ENCODE assay signal across 24 mouse cellular contexts in genomic region chr10:122006151-122006550, GRCm38 (mm10). TPM values are rescaled to one million over a fixed set of nuclear protein-coding genes. Genes with fewer than 3 reads are reported as not detected.
DNase-seq lines count a peak whose midpoint lies in the region; ATAC-seq lines count a peak whose summit lies in the region.
"Had no signal": no experiment of that assay in that cellular context is flagged by ENCODE, and none has a peak within 500 bp of the region (broad histone marks: within the 10 kb centered on the region; RNA-seq: fewer than 3 reads in every experiment).

No protein-coding gene starts in this region.

- H3K4me2 ChIP-seq in heart, embryonic 15.5 days: no peak overlapping the region
- no peak overlapping the region for H3K4me2 ChIP-seq in kidney, embryonic 16.5 days (replicated peaks; ENCODE audit: low read depth, low read length)
- H3K4me2 ChIP-seq in neural tube, embryonic 13.5 days: no peak overlapping the region
- H3K4me2 ChIP-seq: hindbrain, embryonic 15.5 days; midbrain, embryonic 11.5 days; neural tube, embryonic 12.5 days had no signal

- no peaks in the 10 kb centered on the region for H3K9me3 ChIP-seq in heart, embryonic 15.5 days (replicated peaks)
- H3K9me3 ChIP-seq in kidney, embryonic 16.5 days (ENCODE audit: low read length): no peaks in the 10 kb centered on the region
- H3K9me3 ChIP-seq in neural tube, embryonic 13.5 days: no peaks in the 10 kb centered on the region
- H3K9me3 ChIP-seq: hindbrain, embryonic 15.5 days; neural tube, embryonic 12.5 days had no signal

- no peaks in the 10 kb centered on the region; the same call in 1 of the 2 replicates for H3K27me3 ChIP-seq in heart, embryonic 15.5 days
- no peaks in the 10 kb centered on the region for H3K27me3 ChIP-seq in kidney, embryonic 16.5 days (ENCODE audit: insufficient read depth, low read length)
- no peaks in the 10 kb centered on the region for H3K27me3 ChIP-seq in neural tube, embryonic 13.5 days
- H3K27me3 ChIP-seq: hindbrain, embryonic 15.5 days; neural tube, embryonic 12.5 days had no signal

- H3K9ac ChIP-seq in heart, embryonic 15.5 days: no peak overlapping the region
- H3K9ac ChIP-seq in kidney, embryonic 16.5 days (replicated peaks; ENCODE audit: low read length): no peak overlapping the region
- H3K9ac ChIP-seq in neural tube, embryonic 13.5 days: no peak overlapping the region
- H3K9ac ChIP-seq: forebrain, postnatal 0 days; hindbrain, embryonic 15.5 days; liver, embryonic 14.5 days; neural tube, embryonic 12.5 days had no signal

- 42% methylated on average over 6 of the region's 6 CpGs for WGBS in heart, embryonic 15.5 days
- WGBS in kidney, embryonic 16.5 days: 67% methylated on average over 6 of the region's 6 CpGs
- WGBS in neural tube, embryonic 13.5 days: 86% methylated on average over 6 of the region's 6 CpGs

- peak overlapping the region; percentile 69 for H3K27ac ChIP-seq in heart, embryonic 15.5 days
- H3K27ac ChIP-seq in kidney, embryonic 16.5 days (ENCODE audit: low read length): peak overlapping the region; percentile 27
- H3K27ac ChIP-seq in neural tube, embryonic 13.5 days (replicated peaks): no peak overlapping the region
- H3K27ac ChIP-seq: hindbrain, embryonic 15.5 days; liver, embryonic 14.5 days; neural tube, embryonic 12.5 days had no signal

- peak; percentile 79 for DNase-seq in heart, adult 11 months
- DNase-seq in heart, postnatal 14 days: no peak
- DNase-seq in heart, postnatal 10 days: no peak
- no peak for DNase-seq in kidney, adult 18-20 months
- DNase-seq in neural tube, embryonic 10.5 days (ENCODE audit: extremely low spot score, low spot score): no peak
- DNase-seq: adrenal gland, postnatal 14 days; cerebellum, adult 11 months; cerebellum, adult 9-10 months; cerebellum, postnatal 36 days; forebrain, postnatal 0 days; kidney, adult 9 months; kidney, postnatal 25 days; liver; thymus, postnatal 4 days had no signal

- intact Hi-C loops in heart, postnatal 14 days (cut with DNase I): loop anchor here (5.0 kb wide), 1 partner anchor 41 kb away; the partner anchor contains the start of gene Srgap1
- intact Hi-C loops in heart, postnatal 10 days (cut with DNase I): loop anchor here (5.0 kb wide), 1 partner anchor 41 kb away; the partner anchor contains the start of gene Srgap1

- H3K4me1 ChIP-seq in heart, embryonic 15.5 days (replicated peaks): peaks cover 49% of the 10 kb centered on the region
- H3K4me1 ChIP-seq in kidney, embryonic 16.5 days (ENCODE audit: insufficient read depth, low read length): peaks cover 29% of the 10 kb centered on the region
- peaks cover 46% of the 10 kb centered on the region for H3K4me1 ChIP-seq in neural tube, embryonic 13.5 days (replicated peaks)

- H3K4me3 ChIP-seq in heart, embryonic 15.5 days: no peak overlapping the region
- H3K4me3 ChIP-seq in kidney, embryonic 16.5 days (ENCODE audit: low read length): no peak overlapping the region
- H3K4me3 ChIP-seq in neural tube, embryonic 13.5 days: no peak overlapping the region
- H3K4me3 ChIP-seq: hindbrain, embryonic 10.5 days; hindbrain, embryonic 15.5 days; neural tube, embryonic 12.5 days had no signal

- no peaks in the 10 kb centered on the region for H3K36me3 ChIP-seq in heart, embryonic 15.5 days
- no peaks in the 10 kb centered on the region for H3K36me3 ChIP-seq in kidney, embryonic 16.5 days (ENCODE audit: insufficient read depth, low read length)
- H3K36me3 ChIP-seq in neural tube, embryonic 13.5 days: peaks cover 11% of the 10 kb centered on the region; the same call in 1 of the 2 replicates
- H3K36me3 ChIP-seq: hindbrain, embryonic 15.5 days; neural tube, embryonic 12.5 days had no signal

- ATAC-seq in heart, embryonic 15.5 days (replicated peaks; ENCODE audit: insufficient number of reproducible peaks, insufficient read depth, low FRiP score, low read depth): no peak
- no peak for ATAC-seq in kidney, embryonic 16.5 days (ENCODE audit: low FRiP score, low TSS enrichment)
- 0 out of 2 replicates have a peak, but pooled peaks have one; percentile 24 for ATAC-seq in neural tube, embryonic 13.5 days (ENCODE audit: low read depth)
- ATAC-seq: forebrain, postnatal 0 days; inflammation-experienced regulatory T-cells, adult 6 months; midbrain, embryonic 16.5 days had no signal

RNA-seq across cellular contexts. Expression of gene Srgap1, which starts 41.0 kb away (rescaled TPM):
- 1 to 10 TPM; 4.0 to 4.6 TPM for total RNA-seq in heart, postnatal 14 days (2021)
- 7.1 and 7.6 TPM in 2 replicates for polyA plus RNA-seq in heart, embryonic 15.5 days (2015; fragmentation: Nextera tagmentation; extraction: Ambion mirVana)
- total RNA-seq in heart, postnatal 10 days (2021): 1 to 10 TPM; 8.2 to 8.4 TPM
- polyA plus RNA-seq in kidney, embryonic 16.5 days (2015; fragmentation: Nextera tagmentation; extraction: Ambion mirVana): 12.4 and 16.2 TPM in 2 replicates
- polyA plus RNA-seq in neural tube, embryonic 13.5 days (2015; fragmentation: Nextera tagmentation; extraction: Ambion mirVana): 38.8 and 39.9 TPM in 2 replicates
